Mouse (Mus musculus) MEL-GATA-1-ER (cell line): Measurements from ENCODE around the gene Pde4d.

Source experiments
- DNase-seq: peaks from one replicate; pipeline ENCODE4 v3.0.0-alpha.2; 2012; ENCODE audit warnings: low read depth; ENCODE audit errors: extremely low read depth

The Pde4d gene

GRCm38 (mm10) chr13:108489825-108490224, 40.1 kb downstream of the Pde4d start:
- no peak for DNase-seq

DNA sequence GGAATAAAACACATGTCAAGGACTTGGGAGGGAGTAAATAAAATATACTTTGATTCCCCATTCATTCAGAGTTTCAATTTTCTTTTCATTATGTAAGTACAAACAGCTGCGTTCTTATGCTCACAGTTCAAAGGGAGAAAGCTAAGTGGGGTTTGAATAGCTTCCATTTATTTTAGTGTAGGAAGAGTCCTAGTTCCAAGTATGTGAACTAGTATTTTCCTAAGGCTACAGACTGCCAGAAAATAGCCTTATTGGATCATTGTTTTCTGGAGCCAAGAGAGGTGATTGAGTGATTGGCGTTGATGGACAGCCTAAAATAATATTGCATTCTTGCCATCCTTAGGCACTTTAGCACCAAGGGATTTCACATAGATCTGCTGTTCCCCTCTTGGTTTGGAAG, 41.1 kb downstream of the Pde4d start:
- no peak for DNase-seq

DNA sequence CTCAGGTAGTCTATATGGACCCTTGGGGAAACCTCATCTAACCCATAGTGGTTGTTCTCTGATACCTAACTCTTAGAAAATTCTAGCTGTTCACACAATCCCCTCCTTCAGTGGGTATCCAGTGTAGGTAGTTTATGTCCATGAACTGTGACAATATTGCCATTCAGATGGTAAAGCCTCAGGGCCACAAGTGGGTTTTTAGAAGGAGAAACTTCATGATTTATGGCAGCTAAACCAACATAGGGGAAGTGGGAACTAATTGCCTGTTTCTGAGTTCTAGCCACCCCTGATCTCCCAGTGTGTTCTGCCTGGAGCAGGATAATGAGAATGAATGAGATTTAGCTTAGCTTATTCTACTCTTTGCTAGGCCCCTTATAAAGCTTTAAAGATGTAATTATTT, 43.1 kb downstream of the Pde4d start:
- DNase-seq = no peak

DNA sequence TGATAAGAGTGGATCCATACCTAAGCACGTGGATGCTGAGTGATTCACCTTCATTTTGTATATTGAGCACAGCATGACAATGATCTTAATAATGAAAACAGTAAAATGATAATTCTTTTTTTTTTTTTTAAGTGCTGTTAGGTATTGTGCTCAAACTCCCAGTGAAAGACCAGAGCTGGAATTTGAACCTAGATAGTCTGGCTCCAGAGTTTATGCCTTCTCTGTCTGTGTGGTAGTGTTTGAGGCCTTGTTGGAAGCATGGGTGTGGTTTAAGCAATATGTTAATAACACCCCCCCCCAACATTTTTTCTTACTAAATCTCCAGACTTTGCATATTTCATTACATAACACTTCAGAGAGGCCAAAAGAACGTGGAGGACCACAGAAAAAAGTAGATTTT, 44.6 kb downstream of the Pde4d start:
- no peak for DNase-seq

- DNase-seq = no peak
Measured at GRCm38 (mm10) chr13:108497768-108498167, 48.0 kb downstream of the Pde4d start.

- no peak for DNase-seq
Measured at GRCm38 (mm10) chr13:108498247-108498743, 48.5 kb downstream of the Pde4d start.

DNA sequence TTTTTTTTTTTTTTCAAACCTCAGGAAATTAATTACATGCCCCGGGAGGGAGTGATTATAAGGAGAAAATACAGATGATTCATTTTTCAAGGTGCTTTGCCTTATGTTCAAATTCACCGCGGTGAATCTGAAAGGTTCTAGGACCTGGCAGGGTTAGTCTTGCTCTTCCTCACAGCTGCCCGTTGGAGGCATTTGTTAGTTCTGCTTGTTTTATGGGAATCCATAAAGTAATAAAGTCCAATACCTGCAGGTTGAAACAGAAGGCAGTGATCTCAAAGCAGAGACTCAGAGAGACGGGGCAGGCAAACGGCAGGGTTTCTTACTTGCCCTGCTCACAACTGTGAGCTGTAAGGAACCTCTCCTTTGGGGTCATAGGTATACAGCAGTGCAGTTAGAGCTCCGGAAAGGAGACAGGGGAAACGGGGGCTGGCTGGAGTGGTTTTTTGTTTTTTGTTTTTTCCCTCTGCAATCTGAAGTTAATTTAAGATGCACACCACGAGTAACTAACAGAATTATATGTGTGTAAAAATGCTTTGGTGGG, 49.1 kb downstream of the Pde4d start:
- no peak for DNase-seq

DNA sequence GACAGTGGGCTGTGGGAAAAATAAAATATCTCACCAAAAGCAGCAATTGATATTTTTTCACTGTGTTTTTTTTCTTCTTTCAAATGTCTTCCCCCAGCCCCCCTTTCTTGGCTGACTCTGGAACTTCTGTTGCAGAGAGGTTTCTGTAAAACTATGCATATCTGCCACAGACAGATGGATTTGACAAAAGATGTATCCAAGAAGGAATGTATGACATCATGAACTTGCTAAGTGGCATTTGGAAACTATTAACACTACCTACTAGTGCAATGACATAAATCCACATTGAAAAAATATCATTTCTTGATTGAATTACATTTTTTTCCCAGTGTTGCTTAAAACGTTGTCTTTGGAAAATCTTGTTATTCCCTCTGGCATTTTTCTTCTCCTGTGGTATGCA, 51.6 kb downstream of the Pde4d start:
- DNase-seq = no peak

DNA sequence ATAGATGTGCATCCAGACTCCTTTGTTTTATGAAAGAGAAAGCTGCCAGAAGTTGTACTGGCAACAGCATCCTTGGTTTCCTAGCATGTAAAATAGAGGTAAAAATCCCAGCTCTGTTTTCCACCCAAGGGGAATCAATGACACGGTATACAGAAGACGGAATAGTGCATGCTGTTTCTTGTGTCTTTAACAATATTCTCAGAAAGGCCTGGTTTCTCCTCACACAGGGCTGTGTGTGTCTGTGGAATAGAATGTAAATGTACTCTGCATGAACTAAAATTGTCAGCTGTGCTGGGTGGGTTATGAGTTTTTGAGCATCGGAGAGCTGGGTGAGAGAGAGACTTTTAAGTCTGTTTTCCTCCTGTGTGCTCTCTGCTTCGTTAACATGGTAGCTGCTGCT, 74.8 kb downstream of the Pde4d start:
- DNase-seq = no peak

- DNase-seq = no peak
Measured at GRCm38 (mm10) chr13:108524969-108525368, 75.2 kb downstream of the Pde4d start.

DNA sequence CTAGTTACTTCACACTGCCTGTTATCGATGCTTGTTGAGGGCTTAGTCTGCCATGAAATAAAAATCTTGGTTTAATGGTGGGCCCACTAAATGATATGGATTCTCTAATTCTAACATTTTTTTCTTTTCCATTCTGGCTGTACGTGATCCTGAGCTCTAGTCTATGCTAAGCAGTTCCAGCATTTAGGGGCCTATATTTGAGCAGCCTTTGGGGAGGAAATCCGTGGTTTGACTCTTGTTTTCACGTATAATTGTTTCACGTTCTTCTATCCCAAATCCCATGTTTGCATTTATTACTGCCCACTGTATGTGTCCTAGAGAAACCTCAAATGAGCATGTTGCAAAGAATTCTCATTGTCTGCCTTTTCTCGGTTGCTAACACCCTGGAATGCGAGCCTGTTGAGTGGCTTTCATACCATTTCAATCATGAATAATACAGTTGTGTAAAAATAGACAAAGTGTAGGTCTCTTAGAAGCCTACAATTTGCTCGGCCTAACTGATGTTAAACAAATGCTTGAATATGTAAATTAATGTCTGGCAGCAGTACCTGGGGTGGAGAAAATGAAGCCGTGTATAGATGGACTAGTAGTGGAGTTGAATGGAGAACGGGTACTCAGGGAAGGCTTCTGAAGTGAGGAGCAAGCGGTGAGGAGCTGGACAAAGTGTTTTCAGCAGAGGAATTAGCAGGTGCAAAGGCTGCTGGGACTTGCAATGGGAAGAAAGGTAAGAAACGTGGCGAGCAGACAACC, 76.7 kb downstream of the Pde4d start:
- DNase-seq = no peak

- DNase-seq = no peak
Measured at GRCm38 (mm10) chr13:108527090-108527770, 77.5 kb downstream of the Pde4d start.

GRCm38 (mm10) chr13:108528343-108528742, 78.6 kb downstream of the Pde4d start:
- no peak for DNase-seq

DNA sequence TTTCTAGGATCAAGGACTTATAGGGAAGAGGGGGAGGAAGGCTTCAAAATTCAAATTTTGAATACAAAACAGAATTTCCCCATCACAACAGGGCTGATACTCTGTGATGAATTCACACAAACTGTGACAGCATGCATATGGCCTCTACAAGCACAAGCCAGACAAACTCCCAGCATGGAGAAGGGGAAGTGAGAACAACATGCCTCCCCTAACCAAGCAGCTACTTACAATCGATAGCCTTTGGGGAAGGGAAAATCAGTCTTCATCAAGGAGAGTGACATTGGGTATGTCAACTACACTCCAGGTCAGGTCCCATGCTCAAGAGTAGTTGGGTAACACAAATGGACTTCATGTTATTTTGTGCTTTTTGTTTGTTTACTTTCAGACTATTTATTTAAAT, 83.1 kb downstream of the Pde4d start:
- no peak for DNase-seq

DNA sequence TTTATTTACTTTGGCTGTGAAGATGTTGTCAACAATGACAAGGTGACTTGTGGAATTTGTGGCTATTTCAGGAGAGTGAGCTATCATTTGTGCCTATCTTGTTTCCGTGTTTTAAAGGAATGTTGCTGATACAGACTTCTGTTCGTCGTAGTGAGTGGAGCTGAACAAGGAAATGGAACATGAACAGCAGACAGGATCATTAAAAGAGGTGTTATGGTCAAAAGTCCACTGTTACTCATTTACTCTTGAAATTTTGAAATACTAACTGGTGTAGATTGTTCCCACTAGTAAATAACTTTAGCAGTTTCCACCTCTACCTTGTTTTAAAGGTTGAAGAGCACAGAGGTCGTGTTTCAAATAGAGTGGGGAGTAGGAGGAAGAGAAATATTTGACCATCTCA, 86.7 kb downstream of the Pde4d start:
- no peak for DNase-seq

- DNase-seq = no peak
Measured at GRCm38 (mm10) chr13:108536951-108537350, 87.2 kb downstream of the Pde4d start.

DNA sequence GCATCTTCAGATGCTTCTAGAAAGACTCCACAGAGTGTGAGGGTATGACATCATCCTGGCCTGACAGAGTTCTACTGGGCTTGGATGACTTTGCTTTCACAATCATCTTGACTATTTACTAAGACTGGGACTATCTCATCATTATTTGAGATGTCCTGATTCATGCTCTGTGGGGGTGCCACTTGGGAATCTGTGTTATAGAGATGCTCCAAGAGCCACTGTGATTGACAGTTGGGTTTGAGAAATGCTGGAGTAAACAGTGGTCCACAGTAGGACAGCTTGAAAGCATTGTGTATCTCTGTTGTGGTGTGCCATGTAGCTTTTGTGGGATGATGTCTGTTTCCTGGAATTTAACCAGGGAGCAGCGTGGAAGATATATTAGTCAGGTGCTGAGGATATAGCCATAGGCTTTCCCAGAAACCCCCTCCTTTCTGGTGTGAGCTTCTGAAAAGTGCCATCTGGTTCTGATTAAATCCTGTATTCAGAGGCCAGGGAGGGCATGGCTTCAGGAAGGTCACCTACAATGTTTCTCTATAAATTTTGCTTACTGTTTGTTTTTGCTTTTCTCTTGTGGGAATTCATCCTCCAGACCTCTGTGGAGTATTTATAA, 89.1 kb downstream of the Pde4d start:
- DNase-seq = no peak

DNA sequence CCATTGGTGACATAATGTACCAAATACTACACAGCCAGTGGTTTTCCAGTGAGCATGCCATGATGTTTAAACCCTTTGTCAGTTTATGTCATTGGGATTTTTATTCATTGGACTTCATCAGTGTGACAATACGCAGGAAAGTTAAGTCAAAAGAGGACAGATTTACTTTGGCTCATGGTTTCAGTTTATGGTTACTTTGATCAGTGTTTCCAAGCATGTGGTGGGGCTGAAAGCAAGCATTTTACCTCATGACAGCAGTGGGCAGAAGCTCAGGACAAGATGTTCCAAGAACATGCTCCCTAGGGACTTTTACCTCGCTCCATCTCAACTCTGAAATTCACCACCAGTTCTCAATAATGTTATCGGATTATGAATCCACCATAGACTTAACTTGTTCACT, 91.7 kb downstream of the Pde4d start:
- DNase-seq = no peak

GRCm38 (mm10) chr13:108542342-108542761, 92.6 kb downstream of the Pde4d start:
- no peak for DNase-seq

DNA sequence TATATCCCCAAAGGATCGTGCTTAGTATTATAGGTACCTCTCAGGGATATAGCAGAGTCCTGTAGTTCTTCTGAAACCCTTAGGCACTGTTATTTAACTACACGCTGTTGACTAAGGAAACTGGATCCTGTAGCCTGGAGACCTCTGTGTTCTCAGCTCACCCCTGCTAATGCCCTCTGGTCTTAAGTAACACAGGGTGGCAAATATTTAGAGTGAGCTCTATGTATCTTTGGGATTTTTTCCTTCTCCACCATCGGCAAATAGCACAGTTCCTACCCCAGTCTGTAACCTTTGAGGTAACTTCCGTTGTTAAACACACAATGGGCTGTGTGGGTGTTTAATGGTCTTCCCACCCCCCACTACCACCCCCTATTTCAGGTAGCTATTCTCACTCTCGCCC, 102.5 kb downstream of the Pde4d start:
- no peak for DNase-seq

GRCm38 (mm10) chr13:108552995-108553394, 103.2 kb downstream of the Pde4d start:
- no peak for DNase-seq

DNA sequence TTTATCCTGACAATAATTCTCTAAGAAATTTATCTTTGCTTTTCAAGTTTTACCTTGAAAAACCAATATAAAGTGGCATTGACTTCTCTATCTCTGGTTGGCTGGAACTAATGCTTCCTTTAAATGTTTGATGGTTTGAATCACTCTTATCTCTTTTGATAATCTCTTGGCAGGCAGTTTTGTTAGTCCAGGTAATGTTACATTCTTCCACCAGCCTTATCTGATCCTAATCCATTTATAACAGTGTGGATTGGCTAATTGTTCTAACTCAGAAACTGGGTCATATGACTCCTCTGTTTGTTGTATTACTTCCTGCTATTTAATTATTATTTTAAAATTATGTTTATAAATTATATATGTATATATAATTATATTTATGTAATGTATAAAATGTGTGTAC, 105.2 kb downstream of the Pde4d start:
- no peak for DNase-seq
